Mouse (Mus musculus) midbrain, embryonic 15.5 days (tissue): Measurements from ENCODE around the gene Lars2. TPM values are rescaled to one million over a fixed set of nuclear protein-coding genes. Genes with fewer than 3 reads are reported as not detected.
"Not testable (repeated sequence)": the region's sequence is repeated elsewhere in the genome, so short reads cannot be mapped to it uniquely, and the experiment has no call there.

Experiments
- ATAC-seq: fragments of 200-750 bp; cut with Nextera tagmentation; replicated peaks from 2 replicates; pipeline ENCODE4 v1.8.0; 2017; ENCODE audit warnings: moderate TSS enrichment
- H3K27ac ChIP-seq: fragments of 300-500 bp; sonication (generic); 2 replicates; pipeline ENCODE4 v1.5.1; 2015; ENCODE audit warnings: mild to moderate bottlenecking, inconsistent platforms
- H3K27me3 ChIP-seq: fragments of 300-500 bp; sonication (generic); replicated peaks from 2 replicates; pipeline ENCODE4 v1.6.1; 2015; ENCODE audit warnings: inconsistent platforms
- H3K36me3 ChIP-seq: fragments of 300-500 bp; sonication (generic); replicated peaks from 2 replicates; pipeline ENCODE4 v1.6.1; 2015; ENCODE audit warnings: inconsistent platforms
- H3K4me1 ChIP-seq: fragments of 300-500 bp; sonication (generic); 2 replicates; pipeline ENCODE4 v1.6.1; 2015; ENCODE audit warnings: inconsistent platforms
- H3K4me2 ChIP-seq: fragments of 300-500 bp; sonication (generic); 2 replicates; pipeline ENCODE4 v1.6.1; 2015; ENCODE audit warnings: inconsistent platforms, mild to moderate bottlenecking, moderate library complexity
- H3K4me3 ChIP-seq: fragments of 300-500 bp; sonication (generic); 2 replicates; pipeline ENCODE4 v1.5.1; 2015; ENCODE audit warnings: mild to moderate bottlenecking, inconsistent platforms
- H3K9ac ChIP-seq: fragments of 300-500 bp; sonication (generic); 2 replicates; pipeline ENCODE4 v1.6.1; 2015; ENCODE audit warnings: mild to moderate bottlenecking, inconsistent platforms
- H3K9me3 ChIP-seq: fragments of 300-500 bp; sonication (generic); 2 replicates; pipeline ENCODE4 v1.6.1; 2016; ENCODE audit warnings: inconsistent platforms
- WGBS: fragments of 180-500 bp; shearing (Covaris S2); methylation state at CpG from one replicate; pipeline ENCODE4 v1.1.7; 2015; ENCODE audit warnings: mixed read lengths; 5-methylcytosine and 5-hydroxymethylcytosine counted together
- polyA plus RNA-seq: library from polyadenylated mRNA; unstranded; fragments of >200 nt; fragmentation: Nextera tagmentation; extraction: Ambion mirVana; gene quantifications from 2 replicates; pipeline ENCODE4 v1.2.1, GENCODE M21; 2015

Lars2 gene
- 819 and 826 TPM in 2 replicates for polyA plus RNA-seq

GRCm38 (mm10) chr9:123366708-123367385 is at the start of gene Lars2:
Lars2 (plus strand) TSS chr9:123366927.
- peaks cover 1% of the 10 kb centered on the region for H3K36me3 ChIP-seq
- H3K4me3 ChIP-seq, result peak within 1 kb of the TSS; percentile 71
- ATAC-seq, result peak; percentile 99
- peak within 1 kb of the TSS; percentile 68 for H3K9ac ChIP-seq
- no peaks in the 10 kb centered on the region for H3K9me3 ChIP-seq
- H3K4me1 ChIP-seq, result peaks cover 10% of the 10 kb centered on the region
- peak within 1 kb of the TSS; percentile 90 for H3K27ac ChIP-seq
- H3K27me3 ChIP-seq, result no peaks in the 10 kb centered on the region
- peak within 1 kb of the TSS; percentile 75 for H3K4me2 ChIP-seq
- WGBS, result under 1% methylated on average over 35 of the region's 35 CpGs

- Histone ChIP-seq H3K9ac (no peak overlapping the region), H3K9me3 (no peaks in the 10 kb centered on the region), H3K4me3 (no peak overlapping the region), H3K27ac (no peak overlapping the region), H3K36me3 (no peaks in the 10 kb centered on the region), H3K4me2 (no peak overlapping the region), H3K4me1 (no peaks in the 10 kb centered on the region), H3K27me3 (no peaks in the 10 kb centered on the region)
- ATAC-seq, result no peak
Observed at GRCm38 (mm10) chr9:123326106-123326505, 40.6 kb upstream of the Lars2 start.

GRCm38 (mm10) chr9:123328336-123328735 is 38.4 kb upstream of the Lars2 start:
- no peaks in the 10 kb centered on the region for H3K27me3 ChIP-seq
- H3K4me2 ChIP-seq, result no peak overlapping the region
- no peaks in the 10 kb centered on the region for H3K36me3 ChIP-seq
- no peak for ATAC-seq
- H3K4me3 ChIP-seq, result no peak overlapping the region
- H3K4me1 ChIP-seq, result no peaks in the 10 kb centered on the region
- no peak overlapping the region for H3K27ac ChIP-seq
- H3K9me3 ChIP-seq, result no peaks in the 10 kb centered on the region
- H3K9ac ChIP-seq, result no peak overlapping the region
- WGBS, result 86% methylated on average over 3 of the region's 3 CpGs

DNA sequence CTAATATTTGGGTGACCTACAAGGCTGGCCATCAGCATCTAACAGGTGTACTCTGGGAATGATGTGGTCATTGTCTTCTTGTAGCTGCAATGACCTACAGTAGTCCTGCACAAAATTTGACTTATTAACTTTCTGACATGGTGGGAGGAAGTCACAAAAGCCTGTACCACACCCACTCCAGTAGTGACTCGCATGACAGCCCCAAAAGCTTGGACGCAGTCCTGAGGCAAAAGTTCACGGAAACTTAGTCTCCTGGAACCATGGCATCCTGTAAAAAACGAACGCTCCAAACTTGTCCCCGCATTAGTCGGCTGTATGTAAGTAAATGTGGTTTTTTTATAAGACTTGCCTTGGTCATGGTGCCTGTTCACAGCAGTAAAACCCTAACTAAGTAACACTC is 36.9 kb upstream of the Lars2 start:
- no peaks in the 10 kb centered on the region for H3K9me3 ChIP-seq
- no peak overlapping the region for H3K4me2 ChIP-seq
- no peak for ATAC-seq
- no peaks in the 10 kb centered on the region for H3K27me3 ChIP-seq
- no peaks in the 10 kb centered on the region for H3K4me1 ChIP-seq
- H3K4me3 ChIP-seq, result no peak overlapping the region
- WGBS, result 91% methylated on average over 7 of the region's 7 CpGs
- H3K36me3 ChIP-seq, result no peaks in the 10 kb centered on the region
- H3K9ac ChIP-seq, result no peak overlapping the region
- H3K27ac ChIP-seq, result no peak overlapping the region

GRCm38 (mm10) chr9:123330271-123330670 is 36.5 kb upstream of the Lars2 start:
- not testable (repeated sequence) for H3K9ac ChIP-seq, H3K27ac ChIP-seq, H3K36me3 ChIP-seq, H3K27me3 ChIP-seq, ATAC-seq, H3K4me3 ChIP-seq, H3K9me3 ChIP-seq, H3K4me1 ChIP-seq, H3K4me2 ChIP-seq
- WGBS, result 69% methylated on average over 1 of the region's 1 CpGs

DNA sequence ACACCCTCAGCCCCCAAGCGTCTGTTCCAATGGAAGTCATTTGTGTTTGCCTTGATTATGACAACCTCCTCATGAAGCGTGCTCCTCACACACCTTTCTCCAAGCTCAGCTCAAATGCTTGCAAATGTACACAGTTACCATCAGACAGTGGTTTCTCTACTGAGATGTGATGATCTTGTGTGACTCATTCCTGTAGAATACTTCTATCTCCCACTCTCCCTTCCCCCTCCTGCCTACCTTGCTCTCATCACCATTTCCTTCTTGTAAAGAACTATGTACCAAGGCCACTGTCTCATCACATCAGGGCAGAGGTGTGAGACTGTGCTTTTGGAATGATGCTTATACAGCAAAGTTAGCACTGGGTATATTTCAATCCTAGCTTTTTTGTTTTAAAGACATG is 33.2 kb upstream of the Lars2 start:
- Histone ChIP-seq H3K4me1 (peaks cover 4% of the 10 kb centered on the region; the same call in 1 of the 2 replicates), H3K27me3 (no peaks in the 10 kb centered on the region)

DNA sequence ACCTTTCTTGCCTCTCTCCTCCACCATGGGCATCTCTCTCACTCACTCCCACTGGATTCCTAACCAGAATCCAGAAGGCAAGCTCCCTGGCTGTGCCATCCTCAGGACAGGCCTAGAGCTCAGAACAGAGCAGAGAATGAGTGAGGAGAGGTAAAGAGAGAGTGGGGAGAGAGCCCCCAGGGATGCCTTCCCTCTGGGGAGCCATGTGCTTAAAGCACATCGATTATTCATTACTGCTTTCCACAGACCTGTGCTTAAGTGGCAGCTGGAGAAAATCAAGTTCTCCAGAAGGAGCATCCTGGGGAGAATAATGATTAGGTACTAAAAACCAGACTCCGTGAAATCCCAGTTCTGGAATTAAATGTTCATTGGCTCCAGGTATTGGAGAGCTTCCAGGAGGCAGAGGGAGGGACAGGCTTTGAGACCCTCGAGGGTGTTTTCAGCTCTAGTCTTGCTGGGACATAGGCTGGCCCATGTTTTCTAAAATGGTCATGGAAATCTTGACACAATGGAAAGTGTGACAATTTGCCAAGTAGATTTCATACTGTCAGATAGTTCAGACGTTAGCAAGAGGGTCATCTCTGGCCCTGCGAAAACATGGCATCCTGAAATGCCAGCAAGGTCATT is 31.6 kb upstream of the Lars2 start:
- Histone ChIP-seq H3K9me3 (no peaks in the 10 kb centered on the region), H3K4me1 (peaks cover 4% of the 10 kb centered on the region; the same call in 1 of the 2 replicates), H3K36me3 (no peaks in the 10 kb centered on the region), H3K27ac (no peak overlapping the region), H3K4me3 (no peak overlapping the region), H3K4me2 (no peak overlapping the region), H3K9ac (no peak overlapping the region), H3K27me3 (no peaks in the 10 kb centered on the region)
- ATAC-seq, result no peak
- 35% methylated on average over 5 of the region's 5 CpGs for WGBS

More for the DNA sequence above, 33.2 kb upstream of the Lars2 start:
- H3K4me3 ChIP-seq, result no peak overlapping the region
- 96% methylated on average over 2 of the region's 2 CpGs for WGBS
- no peak overlapping the region for H3K27ac ChIP-seq
- H3K36me3 ChIP-seq, result no peaks in the 10 kb centered on the region
- no peaks in the 10 kb centered on the region for H3K9me3 ChIP-seq
- no peak overlapping the region for H3K9ac ChIP-seq
- no peak for ATAC-seq
- no peak overlapping the region for H3K4me2 ChIP-seq

- WGBS, result 75% methylated on average over 3 of the region's 3 CpGs
Observed at GRCm38 (mm10) chr9:123339651-123340144, 27.0 kb upstream of the Lars2 start.

DNA sequence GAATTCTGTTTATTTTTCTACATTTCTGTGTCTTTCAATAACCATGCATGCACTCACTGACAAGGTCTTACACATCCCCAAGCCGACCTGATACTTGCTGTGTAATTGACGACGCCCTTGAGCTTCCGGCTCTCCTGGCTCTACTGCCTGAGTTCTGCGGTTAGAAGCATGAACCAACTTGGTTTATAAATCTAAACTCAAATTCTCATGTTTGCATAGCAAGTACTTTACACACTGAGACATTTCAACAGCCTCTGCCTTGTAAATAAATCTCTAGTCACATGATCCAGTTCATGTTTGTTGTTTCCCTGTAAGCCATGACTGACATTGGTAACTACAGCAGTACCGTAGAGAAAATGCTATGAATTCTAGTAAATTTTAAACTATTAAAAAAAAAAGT is 25.5 kb upstream of the Lars2 start:
- Histone ChIP-seq H3K36me3 (no peaks in the 10 kb centered on the region), H3K27me3 (no peaks in the 10 kb centered on the region), H3K4me1 (no peaks in the 10 kb centered on the region), H3K4me3 (no peak overlapping the region), H3K27ac (no peak overlapping the region), H3K9me3 (no peaks in the 10 kb centered on the region), H3K9ac (no peak overlapping the region), H3K4me2 (no peak overlapping the region)
- WGBS, result 93% methylated on average over 6 of the region's 6 CpGs
- ATAC-seq, result no peak

More at GRCm38 (mm10) chr9:123339651-123340144, 27.0 kb upstream of the Lars2 start:
- Histone ChIP-seq H3K4me1 (peaks cover 4% of the 10 kb centered on the region; the same call in 1 of the 2 replicates), H3K27ac (no peak overlapping the region), H3K9ac (no peak overlapping the region), H3K4me3 (no peak overlapping the region), H3K4me2 (no peak overlapping the region), H3K36me3 (no peaks in the 10 kb centered on the region), H3K9me3 (no peaks in the 10 kb centered on the region), H3K27me3 (no peaks in the 10 kb centered on the region)
- no peak for ATAC-seq

GRCm38 (mm10) chr9:123343069-123343468 is 23.7 kb upstream of the Lars2 start:
- no peaks in the 10 kb centered on the region for H3K9me3 ChIP-seq
- H3K27ac ChIP-seq, result no peak overlapping the region
- H3K36me3 ChIP-seq, result no peaks in the 10 kb centered on the region
- H3K4me1 ChIP-seq, result no peaks in the 10 kb centered on the region
- WGBS, result 82% methylated on average over 3 of the region's 3 CpGs
- H3K27me3 ChIP-seq, result no peaks in the 10 kb centered on the region
- no peak overlapping the region for H3K9ac ChIP-seq
- no peak for ATAC-seq
- no peak overlapping the region for H3K4me3 ChIP-seq
- no peak overlapping the region for H3K4me2 ChIP-seq

DNA sequence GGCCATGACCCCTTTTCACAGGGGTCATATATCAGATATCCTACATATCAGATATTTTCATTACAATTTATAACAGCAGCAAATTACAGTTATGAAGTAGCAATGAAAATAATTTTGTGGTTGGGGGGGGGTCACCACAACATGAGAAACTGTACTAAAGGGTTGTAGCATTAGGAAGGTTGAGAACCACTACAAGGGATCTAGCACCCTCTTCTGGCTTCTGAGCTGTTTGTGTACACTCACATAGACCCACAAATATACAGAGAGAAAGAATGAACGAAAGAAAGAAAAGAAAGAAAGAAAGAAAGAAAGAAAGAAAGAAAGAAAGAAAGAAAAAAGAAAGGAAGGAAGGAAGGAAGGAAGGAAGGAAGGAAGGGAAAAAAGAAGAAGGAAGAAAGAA is 17.4 kb upstream of the Lars2 start:
- not testable (repeated sequence) for H3K4me3 ChIP-seq, H3K4me2 ChIP-seq, H3K4me1 ChIP-seq, H3K36me3 ChIP-seq, H3K9ac ChIP-seq, H3K27ac ChIP-seq, H3K27me3 ChIP-seq, ATAC-seq, H3K9me3 ChIP-seq
- WGBS, result 100% methylated on average over 1 of the region's 1 CpGs

- Histone ChIP-seq H3K4me3 (no peak overlapping the region), H3K27me3 (no peaks in the 10 kb centered on the region), H3K4me2 (no peak overlapping the region), H3K27ac (no peak overlapping the region), H3K4me1 (no peaks in the 10 kb centered on the region), H3K9ac (no peak overlapping the region), H3K36me3 (no peaks in the 10 kb centered on the region), H3K9me3 (no peaks in the 10 kb centered on the region)
- 73% methylated on average over 3 of the region's 3 CpGs for WGBS
- ATAC-seq, result no peak
Observed at GRCm38 (mm10) chr9:123359981-123360380, 6.7 kb upstream of the Lars2 start.

DNA sequence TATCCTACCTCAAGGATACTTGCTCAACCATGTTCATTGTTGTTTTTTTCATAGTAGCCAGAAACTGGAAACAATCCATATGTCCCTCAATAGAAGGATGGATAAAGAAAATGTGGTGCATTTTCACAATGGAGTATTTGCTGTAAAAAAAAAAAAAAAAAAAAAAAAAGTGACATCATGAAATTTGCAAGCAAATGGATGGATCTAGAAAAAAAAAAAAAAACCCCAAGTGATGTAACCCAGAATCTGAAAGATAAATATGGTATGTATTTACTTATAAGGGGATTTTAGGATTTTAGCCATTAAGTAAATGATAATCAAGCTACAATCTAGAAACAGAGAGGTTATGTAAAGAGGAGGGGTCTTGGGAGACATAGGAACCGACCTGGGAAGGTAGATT is 1.4 kb upstream of the Lars2 start:
- Histone ChIP-seq H3K4me3 (no peak overlapping the region), H3K4me1 (peaks cover 10% of the 10 kb centered on the region), H3K27ac (no peak overlapping the region), H3K9ac (no peak overlapping the region), H3K36me3 (no peaks in the 10 kb centered on the region), H3K9me3 (no peaks in the 10 kb centered on the region), H3K4me2 (0 out of 2 replicates have a peak overlapping the region, but pooled peaks have one; percentile 75), H3K27me3 (no peaks in the 10 kb centered on the region)
- WGBS, result 82% methylated on average over 1 of the region's 1 CpGs
- no peak for ATAC-seq
